Mouse (Mus musculus) ZHBTc4 (cell line): ENCODE data around the gene Flad1.
"Not testable (repeated sequence)": the region's sequence is repeated elsewhere in the genome, so short reads cannot be mapped to it uniquely, and the experiment has no call there.

Experiments
- DNase-seq: peaks from one replicate; pipeline ENCODE4 v3.0.0-alpha.2; 2011; ENCODE audit warnings: low read depth, low spot score

Gene Flad1

DNA sequence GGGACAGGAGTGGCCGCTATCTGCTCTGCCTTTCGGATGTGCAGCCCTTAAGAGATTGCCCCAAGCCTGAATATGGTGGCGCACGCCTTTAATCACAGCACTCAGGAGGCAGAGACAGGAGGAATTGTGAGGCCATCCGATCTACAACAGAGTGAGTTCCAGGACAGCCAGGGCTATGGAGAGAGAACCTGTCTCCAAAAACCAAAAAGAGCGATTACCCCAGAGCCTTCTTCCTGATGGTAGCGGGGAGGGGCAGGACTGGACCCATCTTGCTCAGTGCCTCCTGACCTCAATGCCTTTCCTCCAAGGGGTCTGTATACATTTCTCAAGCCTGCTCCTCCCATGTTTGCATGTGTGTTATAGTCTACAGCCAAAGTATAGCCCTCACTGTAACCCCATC, 17.4 kb upstream of the Flad1 start:
- not testable (repeated sequence) for DNase-seq

- DNase-seq, result peak; percentile 47
Measured at GRCm38 (mm10) chr3:89425876-89426275, 14.2 kb upstream of the Flad1 start.

- peak; percentile 60 for DNase-seq
Measured at GRCm38 (mm10) chr3:89425141-89425525, 13.5 kb upstream of the Flad1 start.

- DNase-seq, result no peak
Measured at GRCm38 (mm10) chr3:89424416-89425140, 12.9 kb upstream of the Flad1 start.

GRCm38 (mm10) chr3:89422556-89423205, 11.0 kb upstream of the Flad1 start:
- no peak for DNase-seq

DNA sequence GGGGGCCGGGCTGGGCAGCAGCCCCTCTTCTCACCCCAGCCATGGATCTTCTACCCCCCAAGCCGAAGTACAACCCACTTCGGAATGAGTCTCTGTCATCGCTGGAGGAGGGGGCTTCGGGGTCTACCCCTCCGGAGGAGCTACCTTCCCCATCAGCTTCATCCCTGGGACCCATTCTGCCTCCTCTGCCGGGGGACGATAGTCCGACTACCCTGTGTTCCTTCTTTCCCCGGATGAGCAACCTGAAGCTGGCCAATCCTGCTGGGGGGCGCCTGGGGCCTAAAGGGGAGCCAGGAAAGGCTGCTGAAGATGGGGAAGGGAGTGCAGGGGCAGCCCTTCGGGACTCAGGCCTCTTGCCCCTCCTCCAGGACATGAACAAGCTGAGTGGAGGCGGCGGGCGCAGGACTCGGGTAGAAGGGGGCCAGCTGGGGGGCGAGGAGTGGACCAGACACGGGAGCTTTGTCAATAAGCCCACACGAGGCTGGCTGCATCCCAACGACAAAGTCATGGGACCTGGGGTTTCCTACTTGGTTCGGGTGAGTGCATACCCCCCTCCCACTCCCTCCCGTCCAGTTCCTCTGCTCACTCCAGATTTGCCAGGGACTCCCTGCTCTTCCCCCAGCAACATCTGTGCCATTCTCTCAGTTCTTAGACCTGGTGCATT, 10.3 kb upstream of the Flad1 start:
- no peak for DNase-seq

GRCm38 (mm10) chr3:89421002-89421774, 9.5 kb upstream of the Flad1 start:
- peak; percentile 89 for DNase-seq

GRCm38 (mm10) chr3:89420421-89420820, 8.8 kb upstream of the Flad1 start:
- DNase-seq, result no peak

DNA sequence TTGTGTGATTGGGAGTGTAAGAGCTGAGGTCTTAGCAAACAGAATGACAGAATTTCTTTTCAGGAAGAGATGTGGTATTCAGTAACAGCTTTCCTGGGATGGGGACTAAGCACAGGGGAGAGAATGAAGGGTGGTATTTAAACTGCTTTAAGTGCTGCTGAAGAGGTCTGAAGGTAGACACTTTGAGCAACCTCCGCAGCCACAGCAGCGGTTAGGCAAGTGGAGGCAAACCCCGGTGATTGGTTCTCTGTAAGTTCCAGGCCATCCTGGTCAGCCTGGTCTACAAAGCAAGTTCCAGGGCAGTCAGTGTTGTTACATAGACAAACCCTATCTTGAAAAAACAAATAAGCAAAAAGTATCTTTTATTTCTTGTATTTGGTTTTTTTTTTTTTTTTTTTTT, 8.3 kb upstream of the Flad1 start:
- DNase-seq, result no peak

DNA sequence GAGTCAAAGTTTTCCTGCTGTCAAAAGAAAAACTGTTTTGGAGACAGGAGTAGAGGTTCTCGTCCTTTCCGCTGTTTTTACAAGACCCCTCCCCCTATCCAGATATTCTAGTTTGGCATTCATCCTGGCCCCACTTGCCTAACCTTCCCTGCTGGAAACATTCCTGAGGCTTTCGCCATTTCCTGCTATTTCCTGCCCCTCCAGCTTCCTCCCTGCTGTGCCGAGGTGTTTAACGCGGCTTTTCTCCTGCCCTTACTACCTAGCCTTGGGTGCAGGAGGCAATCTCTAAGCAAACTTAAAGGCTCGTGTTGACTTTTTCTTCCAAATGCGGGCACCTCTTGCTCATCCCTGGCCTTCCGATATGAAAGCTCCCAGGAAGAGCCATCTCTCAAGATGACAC, 7.9 kb upstream of the Flad1 start:
- DNase-seq, result peak; percentile 90

- peak; percentile 89 for DNase-seq
Measured at GRCm38 (mm10) chr3:89418861-89419250, 7.2 kb upstream of the Flad1 start.

GRCm38 (mm10) chr3:89418170-89418860, 6.6 kb upstream of the Flad1 start, which contains the start of the genes Cks1b and Shc1:
TSS of gene Cks1b (minus strand) at chr3:89418383.
TSS of gene Shc1 (plus strand) at chr3:89418443.
- DNase-seq, result peak; percentile 100

GRCm38 (mm10) chr3:89417840-89418169, 6.1 kb upstream of the Flad1 start:
- DNase-seq, result no peak

GRCm38 (mm10) chr3:89417131-89417530, 5.5 kb upstream of the Flad1 start:
- no peak for DNase-seq

- DNase-seq, result no peak
Measured at GRCm38 (mm10) chr3:89416158-89416557, 4.5 kb upstream of the Flad1 start.

- no peak for DNase-seq
Measured at GRCm38 (mm10) chr3:89410864-89411263, 806 bp downstream of the Flad1 start.

DNA sequence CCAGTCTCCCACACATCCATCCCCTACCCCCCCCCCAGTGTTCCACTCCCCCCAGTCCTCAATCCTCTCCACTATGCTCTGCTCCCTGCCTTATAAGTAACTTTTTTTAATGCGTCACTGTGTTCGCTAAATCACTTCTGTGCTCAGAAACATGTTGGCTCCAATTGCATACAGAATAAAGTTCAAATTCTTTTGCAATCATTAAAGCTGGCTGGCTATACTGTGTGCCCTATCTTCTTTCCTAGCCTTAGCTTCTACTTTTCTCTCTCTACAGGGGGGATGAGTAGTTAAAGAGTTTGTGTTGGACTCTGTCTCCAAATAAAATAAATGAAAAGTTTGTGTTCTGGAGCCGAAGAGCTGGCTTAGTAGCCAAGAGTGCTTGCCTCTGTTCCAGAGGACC, 2.0 kb downstream of the Flad1 start:
- DNase-seq, result no peak

DNA sequence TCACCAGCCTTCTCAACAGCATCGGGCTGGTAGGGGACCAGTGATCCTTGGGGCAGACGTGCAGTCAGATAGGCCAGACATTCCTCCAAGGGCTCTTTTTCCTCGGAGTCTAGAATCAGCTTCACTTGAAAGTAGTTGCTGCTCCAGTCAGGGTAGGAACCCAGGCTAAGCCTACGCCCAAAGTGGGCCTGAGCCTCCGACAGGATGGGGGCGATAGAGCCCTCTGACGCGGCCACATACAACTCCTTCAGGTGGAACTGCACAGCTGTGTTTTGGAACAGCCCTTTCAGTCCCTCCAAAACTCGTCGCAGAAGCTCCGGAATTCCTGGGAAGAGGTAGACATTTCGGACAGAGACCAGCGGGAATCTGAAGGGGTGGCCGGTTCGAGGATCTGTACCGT, 3.2 kb downstream of the Flad1 start:
- DNase-seq, result peak; percentile 64

- DNase-seq, result no peak
Measured at GRCm38 (mm10) chr3:89406887-89407286, 4.8 kb downstream of the Flad1 start.

- DNase-seq, result no peak
Measured at GRCm38 (mm10) chr3:89402693-89403092, 9.0 kb downstream of the Flad1 start, which contains the start of gene Lenep. TSS of gene Lenep (minus strand) at chr3:89402793.

DNA sequence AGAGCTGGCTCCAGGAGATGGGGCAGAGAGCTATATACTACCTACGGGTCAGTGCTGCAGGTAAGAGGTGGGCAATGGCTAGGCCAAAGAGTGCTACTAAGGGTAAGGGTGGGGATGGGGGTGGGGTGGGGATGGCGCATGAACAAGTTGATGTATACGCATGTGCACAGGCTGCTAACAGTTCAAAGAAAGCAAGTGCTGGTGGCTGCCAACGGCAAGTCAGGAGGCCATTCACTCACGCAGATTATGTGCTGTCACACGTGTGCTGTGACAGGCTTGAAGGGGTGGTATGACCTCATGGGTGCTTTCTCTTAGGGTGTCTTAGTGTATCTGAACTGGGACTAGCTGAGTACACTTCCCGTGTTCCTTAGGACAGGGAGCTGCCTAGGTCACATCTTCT, 10.3 kb downstream of the Flad1 start:
- no peak for DNase-seq

DNA sequence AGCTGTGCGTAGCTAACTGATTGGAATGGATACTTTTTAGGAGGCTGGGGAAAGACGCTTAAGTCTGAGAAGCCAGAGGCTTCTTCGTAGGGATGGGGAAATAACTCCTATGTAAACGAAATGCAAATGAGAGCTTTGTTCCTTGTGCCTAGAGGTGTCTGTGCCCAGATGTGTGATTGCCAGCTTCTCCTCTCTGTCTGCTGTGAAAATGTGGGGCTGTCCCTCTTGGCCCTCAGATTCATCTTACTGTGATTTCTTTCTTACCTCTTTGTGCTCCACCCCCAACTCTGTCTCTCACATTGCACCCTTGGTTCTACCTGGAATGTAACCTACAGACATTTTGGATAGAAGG, 15.0 kb downstream of the Flad1 start:
- DNase-seq, result no peak
